Mouse (Mus musculus): Measurements from ENCODE around the gene Fez1. TPM values are rescaled to one million over a fixed set of nuclear protein-coding genes. Genes with fewer than 3 reads are reported as not detected.

Gene Fez1
- polyA plus RNA-seq (2012; rRNA removed), result 0.07 and 0.08 TPM in 2 replicates

DNA sequence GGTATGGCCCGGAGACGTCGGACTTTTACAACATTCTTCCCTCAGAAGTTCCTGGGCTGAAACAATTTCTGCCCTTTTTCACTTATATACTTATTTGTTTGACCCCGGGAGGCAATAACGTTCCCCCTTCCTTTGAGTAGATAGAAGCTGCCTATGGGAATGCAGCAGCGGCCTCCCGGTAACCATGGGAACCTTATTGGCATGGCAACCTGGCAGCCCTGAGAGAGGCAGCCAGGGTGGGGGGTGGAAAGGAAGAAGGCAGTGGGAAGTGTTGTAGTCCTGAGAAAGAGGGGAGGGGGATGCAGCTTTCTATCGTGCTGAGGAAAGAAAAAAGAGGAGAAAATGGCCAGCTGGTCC lies at the start of gene Fez1:
Fez1 (plus strand) TSS at position 221 of the 357 bp plus-strand sequence.

GRCm38 (mm10) chr9:36796781-36797555 lies 24.7 kb upstream of the Fez1 start, which contains the start of gene Ei24:
Gene Ei24, minus strand, starts transcription at chr9:36797393.

Other genes starting within 250 kb of the Fez1 start
- not detected in 2 replicates for gene Gm17689, start 239.2 kb upstream of the Fez1 start, polyA plus RNA-seq (2012; rRNA removed)
- not detected in 2 replicates for gene A630095E13Rik, start 178.5 kb upstream of the Fez1 start, polyA plus RNA-seq (2012; rRNA removed)
- not detected in 2 replicates for gene Acrv1, start 128.6 kb upstream of the Fez1 start, polyA plus RNA-seq (2012; rRNA removed)
- gene Chek1, start 94.8 kb upstream of the Fez1 start, polyA plus RNA-seq (2012; rRNA removed), result 4.3 and 4.6 TPM in 2 replicates
- gene Stt3a, start 54.2 kb upstream of the Fez1 start, polyA plus RNA-seq (2012; rRNA removed), result 123 and 129 TPM in 2 replicates
- gene Ei24, start 24.5 kb upstream of the Fez1 start, polyA plus RNA-seq (2012; rRNA removed), result 30.0 and 31.8 TPM in 2 replicates